Mouse (Mus musculus) stomach, embryonic 14.5 days (tissue): ENCODE results near the gene Wars2. TPM values are rescaled to one million over a fixed set of nuclear protein-coding genes. Genes with fewer than 3 reads are reported as not detected.

Source experiments
- ATAC-seq: fragments of 200-750 bp; cut with Nextera tagmentation; 2 replicates; pipeline ENCODE4 v1.8.0; 2017; ENCODE audit warnings: low read depth, moderate TSS enrichment; ENCODE audit not compliant: insufficient number of reproducible peaks, insufficient read depth, low FRiP score
- H3K27ac ChIP-seq: fragments of 300-500 bp; sonication (generic); 2 replicates; pipeline ENCODE4 v1.5.1; 2014; ENCODE audit warnings: mild to moderate bottlenecking, low read length, moderate library complexity, mixed read lengths
- H3K27me3 ChIP-seq: fragments of 300-500 bp; sonication (generic); 2 replicates; pipeline ENCODE4 v1.6.1; 2014; ENCODE audit warnings: low read length, control low read depth, mixed read lengths; ENCODE audit not compliant: control insufficient read depth, insufficient read depth
- H3K36me3 ChIP-seq: fragments of 300-500 bp; sonication (generic); 2 replicates; pipeline ENCODE4 v1.6.1; 2014; ENCODE audit warnings: mild to moderate bottlenecking, control low read depth, low read length, moderate library complexity, mixed read lengths; ENCODE audit not compliant: control insufficient read depth, insufficient read depth
- H3K4me1 ChIP-seq: fragments of 300-500 bp; sonication (generic); 2 replicates; pipeline ENCODE4 v1.6.1; 2014; ENCODE audit warnings: low read length, control low read depth, mixed read lengths; ENCODE audit not compliant: control insufficient read depth, insufficient read depth
- H3K4me2 ChIP-seq: fragments of 300-500 bp; sonication (generic); replicated peaks from 2 replicates; pipeline ENCODE4 v1.6.1; 2014; ENCODE audit warnings: low read depth, low read length, control low read depth
- H3K4me3 ChIP-seq: fragments of 300-500 bp; sonication (generic); 2 replicates; pipeline ENCODE4 v1.5.1; 2014; ENCODE audit warnings: low read depth, low read length, control low read depth
- H3K9ac ChIP-seq: fragments of 300-500 bp; sonication (generic); replicated peaks from 2 replicates; pipeline ENCODE4 v1.6.1; 2014; ENCODE audit warnings: low read depth, mild to moderate bottlenecking, control low read depth, low read length, moderate library complexity, mixed read lengths
- H3K9me3 ChIP-seq: fragments of 300-500 bp; sonication (generic); 2 replicates; pipeline ENCODE4 v1.6.1; 2016; ENCODE audit warnings: low read depth, low read length, control low read depth; ENCODE audit not compliant: control insufficient read depth
- WGBS: fragments of 180-500 bp; shearing (Covaris S2); extraction: QIAGEN DNeasy Blood & Tissue Kit; methylation state at CpG from one replicate; pipeline ENCODE4 v1.1.7; 2014; 5-methylcytosine and 5-hydroxymethylcytosine counted together
- polyA plus RNA-seq: library from polyadenylated mRNA; unstranded; fragments of >200 nt; fragmentation: Nextera tagmentation; extraction: Ambion mirVana; gene quantifications from 2 replicates; pipeline ENCODE4 v1.2.1, GENCODE M21; 2014

Wars2 gene
- polyA plus RNA-seq, 1 experiment from 2014 or later: 12.4 TPM

DNA sequence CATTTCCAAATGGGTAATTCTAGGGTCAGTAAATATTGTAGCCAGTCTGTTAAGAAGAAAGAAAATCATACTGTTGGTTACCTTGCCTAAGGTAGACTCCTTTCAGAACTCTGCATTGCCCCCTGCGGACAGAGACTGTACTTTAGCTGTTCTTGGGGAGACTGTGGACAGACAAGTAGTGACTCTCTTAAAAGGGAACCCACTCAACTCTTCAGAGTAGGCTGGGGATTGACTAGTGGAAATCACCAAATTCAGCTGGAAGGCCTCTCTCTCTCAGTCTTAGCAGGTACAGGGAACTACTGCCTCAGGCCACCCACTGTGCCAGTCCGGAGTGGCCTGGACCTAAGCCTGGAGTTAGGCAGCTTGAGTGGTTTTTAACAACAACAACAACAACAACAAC lies 121.1 kb downstream of the Wars2 start:
- Histone ChIP-seq H3K4me1 (no peaks in the 10 kb centered on the region), H3K9ac (no peak overlapping the region), H3K9me3 (no peaks in the 10 kb centered on the region), H3K36me3 (no peaks in the 10 kb centered on the region), H3K27me3 (peaks cover 48% of the 10 kb centered on the region), H3K27ac (no peak overlapping the region), H3K4me3 (no peak overlapping the region), H3K4me2 (no peak overlapping the region)
- 9% methylated on average over 2 of the region's 2 CpGs for WGBS
- no peak for ATAC-seq

DNA sequence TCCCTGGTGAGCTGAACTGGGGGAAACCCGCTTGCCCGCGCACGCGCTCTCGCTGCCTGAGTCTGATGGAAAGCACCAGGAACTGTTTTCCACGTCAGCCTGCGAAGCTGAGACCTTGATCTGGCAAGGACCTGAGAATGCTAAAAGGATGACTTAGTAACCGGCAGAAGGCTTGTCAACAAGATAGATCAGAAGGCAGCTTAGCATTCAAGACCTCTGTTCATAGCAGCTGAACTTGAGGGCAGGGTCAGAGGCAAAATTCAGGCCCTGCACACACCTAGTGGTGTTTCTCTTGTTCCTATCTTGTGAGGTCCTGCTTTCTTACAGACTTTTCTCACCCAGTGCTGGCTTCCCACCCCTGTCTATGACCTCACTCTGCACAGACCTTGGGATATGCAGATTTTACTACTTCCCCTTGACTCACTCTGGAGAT lies 122.6 kb downstream of the Wars2 start:
- Histone ChIP-seq H3K27ac (no peak overlapping the region), H3K9ac (no peak overlapping the region), H3K4me1 (no peaks in the 10 kb centered on the region), H3K27me3 (peaks cover 41% of the 10 kb centered on the region), H3K36me3 (no peaks in the 10 kb centered on the region), H3K9me3 (no peaks in the 10 kb centered on the region), H3K4me2 (no peak overlapping the region), H3K4me3 (no peak overlapping the region)
- 14% methylated on average over 9 of the region's 9 CpGs for WGBS
- ATAC-seq: no peak

DNA sequence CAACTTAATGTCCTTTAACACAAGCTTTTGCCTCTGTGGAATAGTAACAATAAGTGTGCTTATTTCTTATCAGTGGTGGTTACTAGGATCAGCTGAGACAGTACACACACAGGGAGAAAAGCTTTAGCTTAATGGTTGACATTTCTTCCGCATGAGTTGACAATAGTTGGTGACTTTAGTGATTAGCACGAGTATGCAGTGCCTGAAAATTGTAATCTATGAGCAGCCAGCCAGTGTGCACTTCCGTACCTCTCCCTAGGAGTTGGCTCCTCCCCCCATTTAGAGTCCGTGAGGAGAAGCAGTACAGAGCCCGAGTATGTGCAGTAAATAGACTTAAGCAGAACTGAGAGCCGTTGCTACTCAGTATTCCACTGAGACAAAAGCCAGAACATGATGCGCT lies 123.8 kb downstream of the Wars2 start:
- H3K9me3 ChIP-seq: no peaks in the 10 kb centered on the region
- no peak overlapping the region for H3K4me2 ChIP-seq
- no peak overlapping the region for H3K9ac ChIP-seq
- WGBS: 27% methylated on average over 7 of the region's 7 CpGs
- no peak for ATAC-seq
- H3K27ac ChIP-seq: no peak overlapping the region
- no peaks in the 10 kb centered on the region for H3K4me1 ChIP-seq
- H3K4me3 ChIP-seq: no peak overlapping the region
- peaks cover 36% of the 10 kb centered on the region for H3K27me3 ChIP-seq
- H3K36me3 ChIP-seq: no peaks in the 10 kb centered on the region

DNA sequence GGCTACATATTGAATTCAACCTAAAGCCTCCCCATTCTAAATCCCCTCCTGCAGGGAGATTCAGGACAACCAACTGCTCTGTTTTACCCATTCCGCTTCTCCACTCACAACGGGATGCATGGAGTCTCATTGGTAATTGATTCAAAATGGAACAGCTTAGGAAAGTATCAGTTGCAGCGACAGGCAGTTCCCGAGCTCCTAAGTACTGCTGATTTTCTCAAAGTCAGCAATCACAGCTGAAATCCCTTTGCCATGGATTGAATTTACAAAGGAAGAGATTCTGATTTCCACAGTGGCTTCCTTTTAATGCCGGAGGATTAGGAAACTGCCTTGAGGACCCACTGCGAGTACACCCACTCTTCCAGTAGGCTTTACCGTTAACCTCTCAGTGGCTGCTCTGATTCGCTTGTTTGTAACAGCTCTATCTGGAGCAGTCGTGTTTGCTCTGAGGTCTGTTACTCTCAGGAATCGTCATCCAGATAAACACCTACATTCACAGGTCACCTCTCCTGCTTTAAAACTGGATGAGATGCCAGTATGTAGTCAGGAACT lies 126.0 kb downstream of the Wars2 start:
- H3K4me3 ChIP-seq: no peak overlapping the region
- WGBS: 52% methylated on average over 10 of the region's 10 CpGs
- H3K4me2 ChIP-seq: no peak overlapping the region
- H3K36me3 ChIP-seq: no peaks in the 10 kb centered on the region
- H3K4me1 ChIP-seq: no peaks in the 10 kb centered on the region
- ATAC-seq: no peak
- H3K27ac ChIP-seq: no peak overlapping the region
- no peak overlapping the region for H3K9ac ChIP-seq
- no peaks in the 10 kb centered on the region for H3K9me3 ChIP-seq
- peaks cover 31% of the 10 kb centered on the region for H3K27me3 ChIP-seq

DNA sequence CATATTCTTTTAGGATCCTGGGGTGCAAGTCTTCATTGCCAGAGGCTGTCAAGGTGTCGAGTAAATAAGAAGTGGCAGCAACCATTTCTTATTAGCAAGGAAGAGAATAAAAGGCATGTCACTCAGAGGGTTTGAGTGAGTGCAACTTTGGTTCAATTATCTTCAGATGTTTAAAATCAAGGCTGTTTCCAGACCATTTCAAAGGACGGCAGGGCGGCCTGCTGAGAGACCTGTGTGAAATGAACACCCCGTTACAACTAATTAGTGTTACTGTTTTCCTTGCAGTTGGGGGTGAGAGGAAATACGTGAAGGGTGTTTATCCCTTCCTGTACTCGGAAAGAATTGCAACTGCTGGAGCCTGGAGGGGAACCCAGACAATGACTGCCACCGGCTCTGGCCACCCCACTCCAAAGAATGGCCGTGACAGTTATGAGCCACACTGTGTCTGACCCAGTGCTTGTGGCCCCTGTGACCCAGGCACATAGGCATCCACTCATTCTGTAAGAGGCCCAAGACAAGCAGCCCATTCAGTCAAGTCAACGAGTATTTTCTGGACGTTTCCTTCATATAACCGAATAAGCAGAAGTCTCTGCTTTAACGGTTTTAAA lies 137.2 kb downstream of the Wars2 start:
- no peak for ATAC-seq
- Histone ChIP-seq H3K4me2 (no peak overlapping the region), H3K4me1 (no peaks in the 10 kb centered on the region), H3K4me3 (no peak overlapping the region), H3K9ac (no peak overlapping the region), H3K27ac (no peak overlapping the region), H3K36me3 (no peaks in the 10 kb centered on the region), H3K9me3 (no peaks in the 10 kb centered on the region), H3K27me3 (no peaks in the 10 kb centered on the region)
- 52% methylated on average over 12 of the region's 12 CpGs for WGBS

DNA sequence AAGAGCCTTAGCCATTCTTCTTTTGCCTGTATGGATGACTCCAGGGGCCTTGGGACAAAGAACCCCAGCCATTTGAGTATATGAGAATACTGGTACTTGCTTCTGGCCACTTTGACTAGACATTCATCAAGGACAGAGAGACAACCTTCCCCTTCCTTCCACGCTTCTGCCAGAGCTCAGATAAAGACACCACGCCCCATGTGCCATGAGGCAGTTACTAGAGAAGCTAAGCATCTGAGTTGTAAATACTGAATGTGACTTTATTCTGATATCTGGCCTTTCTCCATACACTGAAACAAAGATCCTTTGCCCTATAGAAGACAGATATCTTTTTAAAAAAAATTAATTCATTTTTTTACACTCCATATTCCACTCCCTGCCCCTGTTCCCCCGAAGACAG lies 138.8 kb downstream of the Wars2 start:
- H3K4me1 ChIP-seq: no peaks in the 10 kb centered on the region
- no peaks in the 10 kb centered on the region for H3K9me3 ChIP-seq
- H3K27ac ChIP-seq: no peak overlapping the region
- H3K4me3 ChIP-seq: no peak overlapping the region
- H3K27me3 ChIP-seq: no peaks in the 10 kb centered on the region
- 78% methylated on average over 3 of the region's 3 CpGs for WGBS
- no peak for ATAC-seq
- H3K4me2 ChIP-seq: no peak overlapping the region
- no peaks in the 10 kb centered on the region for H3K36me3 ChIP-seq
- no peak overlapping the region for H3K9ac ChIP-seq

DNA sequence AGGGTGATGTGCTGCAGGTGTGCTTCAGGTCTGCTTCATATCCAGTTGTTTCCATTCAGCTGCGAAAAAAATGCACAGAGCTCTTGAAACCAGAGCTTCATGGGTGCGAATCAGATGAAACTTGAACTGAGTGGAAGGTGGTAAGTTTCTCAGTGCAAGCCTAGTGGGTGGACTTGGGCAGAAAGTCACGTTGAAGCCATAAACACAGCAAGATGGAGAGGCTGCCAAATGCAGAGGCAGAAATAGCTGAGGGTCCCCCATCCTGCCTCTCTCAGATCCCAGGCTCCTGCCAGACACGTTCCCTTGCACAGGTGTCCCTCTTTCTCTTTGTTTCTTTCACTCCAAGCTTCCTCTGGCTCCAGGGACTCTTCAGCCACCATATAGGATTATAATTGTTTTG lies 140.6 kb downstream of the Wars2 start:
- Histone ChIP-seq H3K9ac (no peak overlapping the region), H3K36me3 (no peaks in the 10 kb centered on the region), H3K4me3 (no peak overlapping the region), H3K4me2 (no peak overlapping the region), H3K27me3 (no peaks in the 10 kb centered on the region), H3K27ac (no peak overlapping the region), H3K9me3 (no peaks in the 10 kb centered on the region), H3K4me1 (no peaks in the 10 kb centered on the region)
- 53% methylated on average over 4 of the region's 4 CpGs for WGBS
- ATAC-seq: no peak

DNA sequence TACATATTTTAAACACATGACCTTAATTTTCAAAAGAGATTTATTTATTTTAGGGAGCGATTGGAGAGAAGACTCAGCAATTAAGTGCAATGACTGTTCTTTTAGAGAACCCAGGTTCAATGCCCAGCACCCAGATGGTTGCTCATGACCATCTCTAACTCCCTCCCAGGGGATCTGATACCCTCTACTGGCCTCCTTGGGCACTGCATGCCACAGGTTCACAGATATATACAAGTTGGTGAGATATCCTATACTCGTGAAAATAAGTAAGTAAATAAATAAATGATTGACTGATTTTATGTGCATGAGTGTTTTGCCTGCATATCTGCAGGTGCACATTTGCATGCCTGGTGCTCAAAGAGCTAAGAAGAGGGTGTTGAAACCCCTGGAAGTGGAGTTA lies 147.4 kb downstream of the Wars2 start:
- Histone ChIP-seq H3K4me1 (no peaks in the 10 kb centered on the region), H3K4me2 (no peak overlapping the region), H3K27me3 (no peaks in the 10 kb centered on the region), H3K36me3 (no peaks in the 10 kb centered on the region), H3K27ac (no peak overlapping the region), H3K9me3 (no peaks in the 10 kb centered on the region), H3K4me3 (no peak overlapping the region), H3K9ac (no peak overlapping the region)
- no peak for ATAC-seq
- WGBS: 49% methylated on average over 2 of the region's 2 CpGs
